Comparison of ENCODE assay signal across 27 mouse cellular contexts in genomic region chr12:98059419-98060180, GRCm38 (mm10).
DNase-seq lines count a peak whose midpoint lies in the region; ATAC-seq and TF ChIP-seq lines count a peak whose summit lies in the region.
"Had no signal": no experiment of that assay in that cellular context is flagged by ENCODE, and none has a peak within 500 bp of the region (broad histone marks: within the 10 kb centered on the region; RNA-seq: fewer than 3 reads in every experiment).

No protein-coding gene starts in this region.

- no peaks in the 10 kb centered on the region for H3K4me1 ChIP-seq in cerebellum, adult 2 months (ENCODE audit: control insufficient read depth, insufficient read depth, low read length)
- no peaks in the 10 kb centered on the region for H3K4me1 ChIP-seq in midbrain, embryonic 14.5 days (ENCODE audit: control insufficient read depth, insufficient read depth, low read length)
- H3K4me1 ChIP-seq in midbrain, embryonic 10.5 days: no peaks in the 10 kb centered on the region
- no peaks in the 10 kb centered on the region for H3K4me1 ChIP-seq in forebrain, embryonic 16.5 days (replicated peaks; ENCODE audit: control insufficient read depth, insufficient read depth, low read length)
- H3K4me1 ChIP-seq: heart, embryonic 15.5 days; limb, embryonic 10.5 days; limb, embryonic 15.5 days; liver, embryonic 13.5 days; neural tube, embryonic 15.5 days; stomach, embryonic 15.5 days had no signal

- WGBS in cerebellum, adult 2 months: 42% methylated on average over 7 of the region's 7 CpGs
- WGBS in midbrain, embryonic 14.5 days: 62% methylated on average over 7 of the region's 7 CpGs
- 86% methylated on average over 7 of the region's 7 CpGs for WGBS in midbrain, embryonic 10.5 days
- 19% methylated on average over 7 of the region's 7 CpGs for WGBS in forebrain, embryonic 16.5 days

- in situ Hi-C loops in Patski (cut with MboI; ENCODE audit: low pct_unique_long_range_greater_than_20kb): no loop called here

- TF ChIP-seq POLR2A in cerebellum, adult 2 months (IDR thresholded peaks at IDR 0.05; ENCODE audit: borderline replicate concordance, insufficient read depth, low read length): no peak

- no peaks in the 10 kb centered on the region for H3K27me3 ChIP-seq in cerebellum, adult 2 months (ENCODE audit: control insufficient read depth, insufficient read depth, low read length)
- no peaks in the 10 kb centered on the region for H3K27me3 ChIP-seq in midbrain, embryonic 14.5 days (ENCODE audit: control insufficient read depth, insufficient read depth, low read length)
- no peaks in the 10 kb centered on the region for H3K27me3 ChIP-seq in midbrain, embryonic 10.5 days (ENCODE audit: low read depth, poor library complexity, severe bottlenecking)
- H3K27me3 ChIP-seq in Patski: no peaks in the 10 kb centered on the region
- H3K27me3 ChIP-seq in forebrain, embryonic 16.5 days (replicated peaks; ENCODE audit: control insufficient read depth, insufficient read depth, low read length): no peaks in the 10 kb centered on the region
- H3K27me3 ChIP-seq: heart, embryonic 15.5 days; limb, embryonic 15.5 days; liver, embryonic 13.5 days; neural tube, embryonic 15.5 days; stomach, embryonic 15.5 days had no signal

- CTCF ChIA-PET in Patski (lab: Charles Lee): no interaction called here

- no peaks in the 10 kb centered on the region for H3K36me3 ChIP-seq in midbrain, embryonic 14.5 days (ENCODE audit: control insufficient read depth, insufficient read depth, low read length)
- no peaks in the 10 kb centered on the region for H3K36me3 ChIP-seq in midbrain, embryonic 10.5 days
- no peaks in the 10 kb centered on the region for H3K36me3 ChIP-seq in forebrain, embryonic 16.5 days (ENCODE audit: control insufficient read depth, insufficient read depth)
- H3K36me3 ChIP-seq: heart, embryonic 15.5 days; limb, embryonic 10.5 days; limb, embryonic 15.5 days; liver, embryonic 13.5 days; neural tube, embryonic 15.5 days; stomach, embryonic 15.5 days had no signal

- H3K4me2 ChIP-seq in midbrain, embryonic 14.5 days (ENCODE audit: low read length): no peak overlapping the region
- H3K4me2 ChIP-seq in forebrain, embryonic 16.5 days (ENCODE audit: low read length): no peak overlapping the region
- H3K4me2 ChIP-seq: heart, embryonic 15.5 days; limb, embryonic 15.5 days; liver, embryonic 13.5 days; neural tube, embryonic 15.5 days; stomach, embryonic 15.5 days had no signal

- no peak for TF ChIP-seq CTCF in cerebellum, adult 2 months (IDR thresholded peaks at IDR 0.05; ENCODE audit: borderline replicate concordance, insufficient read depth, low read depth, low read length)
- no peak for TF ChIP-seq CTCF in Patski (IDR thresholded peaks at IDR 0.05)

- POLR2A ChIA-PET in Patski (lab: Charles Lee): interaction anchor here (0.6 kb wide), 1 partner anchor 15 kb away, joined by 5 read pairs; no protein-coding TSS in a partner anchor

- H3K9me3 ChIP-seq in midbrain, embryonic 14.5 days (ENCODE audit: control insufficient read depth, low read length): no peaks in the 10 kb centered on the region
- no peaks in the 10 kb centered on the region for H3K9me3 ChIP-seq in midbrain, embryonic 10.5 days (replicated peaks)
- no peaks in the 10 kb centered on the region for H3K9me3 ChIP-seq in forebrain, embryonic 16.5 days (ENCODE audit: control insufficient read depth, low read length)
- H3K9me3 ChIP-seq: heart, embryonic 15.5 days; limb, embryonic 10.5 days; limb, embryonic 15.5 days; liver, embryonic 13.5 days; neural tube, embryonic 15.5 days; stomach, embryonic 15.5 days had no signal

- no peak overlapping the region for H3K4me3 ChIP-seq in cerebellum, adult 2 months (replicated peaks; ENCODE audit: insufficient read depth, low read depth, low read length)
- H3K4me3 ChIP-seq in midbrain, embryonic 14.5 days (replicated peaks; ENCODE audit: low read depth, low read length): no peak overlapping the region
- no peak overlapping the region for H3K4me3 ChIP-seq in midbrain, embryonic 10.5 days
- H3K4me3 ChIP-seq in forebrain, embryonic 16.5 days (replicated peaks; ENCODE audit: low read length): no peak overlapping the region
- H3K4me3 ChIP-seq: heart, embryonic 15.5 days; limb, embryonic 10.5 days; limb, embryonic 15.5 days; liver, embryonic 13.5 days; neural tube, embryonic 15.5 days; stomach, embryonic 15.5 days had no signal

- DNase-seq in cerebellum, postnatal 14 days: peak; percentile 9 to 12
- no peak for DNase-seq in cerebellum, adult 2 months
- DNase-seq in midbrain, embryonic 14.5 days: peak; percentile 43
- no peak for DNase-seq in midbrain, embryonic 10.5 days (ENCODE audit: low spot score)
- DNase-seq in Patski (ENCODE audit: low read depth, low spot score): peak; percentile 54
- DNase-seq in layer of hippocampus, postnatal 14 days (ENCODE audit: low spot score in 2 of 2): no peak
- DNase-seq in adrenal gland, adult (ENCODE audit: inconsistent age in 2 of 2, low spot score in 1 of 2): no peak
- DNase-seq: adrenal gland, adult 8-10 months; cerebellum, adult 9-10 months; gastrocnemius, postnatal 10 days; kidney, adult 8-10 months; kidney, postnatal 4 days; liver, embryonic 13.5 days; lung, adult 18-20 months; retina, postnatal 1 day; right cerebral cortex, postnatal 14 days had no signal

- no peak overlapping the region for H3K9ac ChIP-seq in midbrain, embryonic 14.5 days (replicated peaks; ENCODE audit: low read length)
- no peak overlapping the region for H3K9ac ChIP-seq in forebrain, embryonic 16.5 days (replicated peaks; ENCODE audit: low read depth, low read length)
- H3K9ac ChIP-seq: heart, embryonic 15.5 days; limb, embryonic 15.5 days; liver, embryonic 13.5 days; neural tube, embryonic 15.5 days; stomach, embryonic 15.5 days had no signal

- H3K27ac ChIP-seq in cerebellum, adult 2 months (ENCODE audit: insufficient read depth, low read length): no peak overlapping the region
- no peak overlapping the region for H3K27ac ChIP-seq in midbrain, embryonic 14.5 days (replicated peaks; ENCODE audit: low read depth, low read length)
- H3K27ac ChIP-seq in midbrain, embryonic 10.5 days (replicated peaks): no peak overlapping the region
- peak overlapping the region; percentile 3; the same call in 1 of the 2 replicates for H3K27ac ChIP-seq in forebrain, embryonic 16.5 days (ENCODE audit: low read length)
- H3K27ac ChIP-seq: heart, embryonic 15.5 days; kidney, postnatal 0 days; limb, embryonic 10.5 days; limb, embryonic 15.5 days; liver, embryonic 13.5 days; macrophage; neural tube, embryonic 15.5 days; stomach, embryonic 15.5 days had no signal

- ATAC-seq in midbrain, embryonic 14.5 days (ENCODE audit: low FRiP score, low TSS enrichment): no peak
- ATAC-seq in Patski: peak; percentile 57
- peak; percentile 95 for ATAC-seq in forebrain, embryonic 16.5 days
- ATAC-seq: activated CD4-positive, CD25-positive, alpha-beta regulatory T cell, adult 4 months; intestine, embryonic 16.5 days; lung, postnatal 0 days had no signal

Comparison
In these comparisons a context has a peak if more than half of its experiments do, and no peak if none do; other contexts are left out.
1. DNase-seq: peak in cerebellum, postnatal 14 days (2 of 2), midbrain, embryonic 14.5 days (single experiment) and Patski (single experiment); none in cerebellum, adult 2 months (0 of 2), midbrain, embryonic 10.5 days (single experiment), layer of hippocampus, postnatal 14 days (0 of 2) and adrenal gland, adult (0 of 2).